Mouse (Mus musculus) heart, postnatal 36 days (tissue): Measurements from ENCODE around the gene Hoxc12. TPM values are rescaled to one million over a fixed set of nuclear protein-coding genes. Genes with fewer than 3 reads are reported as not detected.

Source experiments
- DNase-seq, 2 experiments: peaks; one replicate each; pipeline ENCODE4 v3.0.0; 2021 to 2022
- intact Hi-C: fragments of 180-260 bp; cut with DNase I; formaldehyde crosslinking; loops from one replicate; pipeline ENCODE4 v1.15.1; 2025
- total RNA-seq, 2 experiments: library from RNA; stranded (reverse); gene quantifications; 2 replicates each; pipeline ENCODE4 v1.2.3; 2021

The Hoxc12 gene
- total RNA-seq, 2 experiments from 2014 or later, result not detected

DNA sequence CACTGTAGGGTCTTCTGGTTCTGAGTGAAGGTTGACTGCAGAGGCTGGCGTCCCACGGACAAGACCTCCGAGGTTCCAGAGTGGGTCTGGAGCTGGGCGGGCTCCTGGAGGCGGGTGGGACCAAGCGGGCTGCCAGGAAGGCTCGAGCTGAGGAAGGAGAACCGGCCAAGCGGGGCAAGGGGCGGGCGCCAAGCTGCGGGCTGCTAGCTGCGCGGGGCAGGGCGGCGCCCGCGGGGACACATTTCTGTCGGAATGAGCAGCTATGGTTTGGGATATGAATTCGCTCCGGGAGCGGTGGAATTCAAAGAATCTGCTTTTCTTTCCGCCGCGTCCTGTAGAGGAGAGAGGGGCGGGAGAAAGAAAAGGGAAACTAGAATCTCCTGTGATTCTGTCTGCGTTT, 1.7 kb upstream of the Hoxc12 start:
- no peak for DNase-seq
- intact Hi-C loops, result no loop called here

DNA sequence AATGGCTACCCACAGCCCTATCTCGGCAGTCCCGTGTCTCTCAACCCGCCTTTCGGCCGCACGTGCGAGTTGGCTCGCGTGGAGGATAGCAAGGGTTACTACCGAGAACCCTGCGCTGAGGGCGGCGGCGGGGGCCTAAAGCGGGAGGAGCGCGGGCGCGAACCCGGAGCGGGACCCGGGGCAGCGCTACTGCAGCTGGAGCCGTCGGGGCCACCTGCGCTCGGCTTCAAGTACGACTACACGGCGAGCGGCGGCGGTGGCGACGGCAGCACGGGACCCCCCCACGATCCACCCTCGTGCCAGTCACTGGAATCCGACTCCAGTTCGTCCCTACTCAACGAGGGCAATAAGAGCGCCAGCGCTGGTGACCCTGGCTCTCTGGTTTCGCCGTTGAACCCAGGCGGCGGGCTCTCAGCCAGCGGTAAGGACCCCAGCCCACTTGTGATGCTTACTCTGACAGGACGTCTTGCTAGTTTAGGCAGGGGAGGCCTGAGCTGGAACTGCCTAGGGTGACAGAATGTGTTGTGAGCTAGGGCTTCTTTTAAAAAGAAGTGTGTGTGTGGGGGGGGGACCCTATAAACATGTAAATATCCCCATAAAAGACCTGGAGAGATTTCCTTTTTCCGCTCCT, 594 bp downstream of the Hoxc12 start:
- intact Hi-C loops, result no loop called here
- DNase-seq, result no peak

DNA sequence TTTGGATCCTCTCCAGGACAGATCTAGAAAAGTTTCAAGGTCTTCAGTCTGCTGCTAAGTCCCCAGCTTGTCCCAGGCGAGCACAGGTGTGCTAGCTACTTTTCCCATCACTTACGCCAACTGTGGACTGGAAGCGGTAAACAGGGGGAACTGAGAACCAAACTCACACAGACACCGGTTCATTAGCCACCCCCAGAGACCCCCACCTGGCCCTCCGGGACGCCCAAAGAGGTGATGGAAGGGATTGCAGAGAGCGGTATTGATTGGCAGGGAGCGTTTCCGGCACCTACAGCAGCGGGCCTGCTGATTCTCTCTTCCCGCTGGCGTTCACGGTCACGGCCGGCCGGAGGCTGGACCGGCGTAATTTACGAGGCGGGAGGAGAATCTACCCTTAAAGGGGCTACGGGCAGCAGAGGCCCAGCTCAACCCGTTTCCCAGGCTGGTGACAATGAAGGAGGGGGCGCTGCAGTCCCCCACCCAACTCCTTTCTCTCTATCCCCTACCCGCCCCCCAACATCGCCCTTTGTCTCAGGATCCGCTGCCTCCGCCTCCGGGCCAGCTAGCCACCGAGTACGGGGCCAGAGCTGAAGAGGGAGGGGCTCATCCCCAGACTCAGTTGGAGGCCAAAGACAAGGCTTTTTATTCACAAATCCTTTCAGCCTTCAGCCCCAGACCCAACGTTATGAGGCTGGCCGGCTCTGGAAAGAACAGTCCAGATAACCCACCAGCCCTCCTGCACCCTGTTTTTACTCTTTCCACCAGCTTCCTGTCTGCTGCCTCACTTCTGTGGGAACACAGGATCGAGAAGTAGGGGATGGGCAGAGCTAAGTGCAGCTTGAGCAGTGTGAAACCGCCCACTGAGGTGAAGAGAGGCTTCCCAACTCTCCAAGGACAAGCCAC, 2.9 kb downstream of the Hoxc12 start:
- DNase-seq, result no peak
- intact Hi-C loops, result no loop called here

DNA sequence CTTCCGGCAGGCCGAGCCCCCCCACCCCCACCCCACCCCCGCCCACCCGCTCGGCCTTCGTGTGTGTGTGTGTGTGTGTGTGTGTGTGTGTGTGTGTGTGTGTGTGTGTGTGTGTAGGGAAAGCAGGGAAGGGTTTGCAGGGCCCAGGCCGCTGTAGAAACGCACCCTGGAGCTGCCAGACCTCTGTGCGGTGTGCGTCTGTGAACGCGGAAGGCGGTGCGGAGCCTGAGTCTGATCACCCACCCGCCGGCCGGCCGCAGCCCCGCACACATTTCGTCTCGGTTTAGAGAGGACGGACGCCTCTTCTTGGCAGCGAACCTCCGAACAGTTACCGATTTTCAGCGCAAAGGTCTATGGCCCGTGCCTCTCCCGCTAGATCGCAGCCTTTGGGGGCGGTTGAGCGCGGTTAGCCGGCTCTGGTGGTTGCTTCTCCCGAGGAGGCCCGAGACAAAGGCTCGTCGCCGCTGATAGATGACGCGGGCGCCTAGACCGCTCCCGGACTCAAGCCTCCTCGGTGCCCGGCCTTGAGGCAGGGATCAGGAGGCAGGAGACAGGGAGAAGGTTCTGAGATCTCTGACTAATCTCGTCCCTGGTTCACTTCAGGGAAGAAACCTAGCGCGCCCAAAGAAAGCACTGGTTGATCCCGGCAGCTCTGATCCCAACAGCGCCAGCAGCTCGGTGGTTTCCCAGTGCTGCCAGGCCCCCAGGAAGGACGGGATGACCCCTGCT, 6.3 kb downstream of the Hoxc12 start:
- no peak for DNase-seq

DNA sequence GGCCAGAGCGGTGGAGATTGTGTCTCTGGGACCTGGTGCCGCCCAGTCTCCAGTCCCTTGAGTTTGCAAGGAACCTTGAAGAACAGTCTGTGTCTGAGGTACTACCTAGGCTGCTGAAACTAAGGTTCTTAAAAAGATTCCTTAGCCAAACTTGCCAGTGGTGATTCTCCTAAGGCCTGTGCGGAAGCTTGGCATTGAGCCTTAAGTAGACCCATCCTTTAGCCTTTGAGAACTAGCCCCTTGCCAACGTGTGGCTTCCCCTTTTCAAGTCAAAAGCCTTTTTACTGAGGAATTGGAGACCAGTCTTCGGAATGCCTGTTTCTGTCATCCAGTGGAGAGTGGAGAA, 6.9 kb downstream of the Hoxc12 start:
- DNase-seq, result no peak
- intact Hi-C loops, result no loop called here

More for the DNA sequence above, 6.3 kb downstream of the Hoxc12 start:
- intact Hi-C loops, result no loop called here

DNA sequence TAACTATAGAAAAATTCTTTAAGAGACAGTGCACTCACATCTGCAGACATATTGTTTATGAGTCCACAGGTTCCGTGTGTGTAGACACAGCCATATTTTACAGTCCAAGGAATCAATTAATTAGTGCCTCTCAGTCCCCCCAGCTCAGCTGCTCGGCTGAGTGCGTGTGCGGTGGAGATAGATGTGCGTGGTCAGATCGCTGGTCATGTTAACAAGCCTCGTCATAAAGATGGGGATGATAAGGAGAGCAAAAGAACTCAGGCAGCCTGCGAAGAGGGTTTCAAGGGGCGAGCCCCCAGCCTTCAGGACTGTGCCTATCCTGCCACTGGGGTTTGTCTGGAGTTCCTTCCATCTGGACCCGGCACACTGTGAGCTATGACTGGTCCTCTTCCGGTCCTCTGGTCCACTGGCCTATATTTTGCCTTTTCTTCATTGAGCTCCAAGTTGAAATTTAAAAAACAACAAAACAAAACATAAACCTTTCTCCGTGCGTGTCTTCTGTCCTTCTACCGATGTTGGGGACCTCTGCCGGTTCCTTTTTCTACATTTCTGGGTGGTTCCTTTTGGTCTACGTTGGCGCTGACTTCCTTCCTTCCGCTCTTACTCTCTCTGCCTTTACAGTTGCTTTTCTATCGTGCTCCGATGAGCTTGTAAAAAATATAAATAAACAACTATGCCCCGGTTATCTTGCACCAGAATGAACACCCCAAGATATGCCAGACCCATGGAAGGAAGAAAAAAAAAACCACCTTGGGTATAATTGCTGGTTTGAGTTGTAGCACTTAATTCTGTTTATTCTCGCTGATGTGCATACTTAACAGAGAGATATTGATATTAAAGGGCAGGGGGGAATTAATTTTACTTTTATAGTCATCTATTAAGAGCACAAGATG, 8.9 kb downstream of the Hoxc12 start:
- no peak for DNase-seq
- intact Hi-C loops, result no loop called here

DNA sequence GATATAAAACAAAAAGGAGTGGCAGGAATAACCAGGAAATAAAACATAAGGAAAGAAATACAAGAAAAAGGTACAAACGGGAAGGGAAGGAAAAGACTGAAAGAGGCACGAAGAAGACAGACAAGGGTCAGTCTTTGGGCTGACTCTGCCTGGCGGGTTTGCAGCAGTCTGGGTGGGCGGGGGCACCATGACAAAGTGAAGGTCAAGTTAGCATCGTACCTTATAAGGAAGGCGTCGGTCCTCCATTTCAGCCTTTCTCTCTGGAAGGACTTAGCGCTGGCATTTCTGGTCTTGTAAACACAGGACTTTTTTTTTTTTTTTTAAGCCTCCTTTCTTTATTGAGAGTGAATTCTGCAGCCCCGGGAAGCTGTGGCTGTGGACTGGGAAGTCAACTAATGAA, 10.7 kb downstream of the Hoxc12 start:
- no peak for DNase-seq
- intact Hi-C loops, result no loop called here

DNA sequence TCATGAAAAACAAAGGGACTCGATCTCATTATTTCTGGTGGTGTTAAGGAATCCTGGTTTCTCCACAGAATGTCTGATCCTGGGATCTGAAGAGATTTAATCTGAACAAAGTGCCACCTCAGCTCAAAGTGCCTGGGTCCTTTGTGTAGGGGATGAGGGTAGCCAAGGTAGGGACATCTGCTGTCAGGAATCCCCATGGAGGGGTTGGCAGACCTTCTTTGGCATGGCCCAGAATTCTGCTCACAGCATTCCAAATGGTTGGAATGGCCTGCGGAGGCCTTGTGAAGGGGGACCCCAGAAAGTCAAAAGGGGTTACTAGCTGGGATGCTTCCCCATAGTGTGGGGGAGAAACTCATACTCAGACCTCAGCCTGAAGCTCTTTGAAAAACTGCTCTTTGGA, 12.3 kb downstream of the Hoxc12 start:
- intact Hi-C loops, result no loop called here
- DNase-seq, result no peak

DNA sequence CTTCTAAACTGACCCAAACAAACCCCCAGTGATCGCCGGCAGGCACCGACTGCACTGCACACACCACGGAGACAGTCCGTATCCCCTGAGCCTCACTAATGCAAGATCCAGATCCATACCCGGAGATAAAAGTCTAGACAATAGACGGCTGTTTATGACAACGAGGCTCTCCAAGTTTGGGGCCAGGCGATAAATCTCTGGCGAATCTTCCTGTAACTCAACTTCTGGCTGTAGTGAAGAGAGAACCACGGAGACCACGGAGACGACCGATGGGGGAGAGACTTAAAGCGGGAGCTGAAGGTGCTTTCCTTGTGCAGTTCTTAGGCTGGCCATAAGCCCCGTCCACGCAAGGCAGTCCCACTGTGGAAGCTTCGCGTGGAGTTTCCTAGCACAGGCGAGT, 13.1 kb downstream of the Hoxc12 start:
- intact Hi-C loops, result no loop called here
- no peak for DNase-seq

DNA sequence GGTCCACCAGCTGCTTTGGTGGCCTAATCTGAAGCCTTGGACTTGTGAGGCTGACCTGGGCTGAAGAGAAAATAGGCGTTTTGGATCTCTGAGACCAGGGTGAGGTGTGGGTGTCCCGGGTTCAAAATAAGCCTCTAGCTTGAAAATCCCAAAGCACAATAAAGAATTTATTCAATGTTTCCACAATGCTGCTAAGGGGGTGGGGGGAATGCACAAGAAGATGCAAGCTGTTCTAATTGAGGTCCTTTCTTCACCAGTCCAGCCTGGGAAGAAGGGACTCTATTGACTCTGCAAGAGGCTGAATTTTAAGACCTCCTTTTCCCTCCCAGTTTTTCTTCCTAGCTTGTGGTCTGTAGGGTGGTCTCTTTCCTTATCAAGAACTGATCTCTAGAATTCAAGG, 14.3 kb downstream of the Hoxc12 start:
- intact Hi-C loops, result no loop called here
- DNase-seq, result no peak

DNA sequence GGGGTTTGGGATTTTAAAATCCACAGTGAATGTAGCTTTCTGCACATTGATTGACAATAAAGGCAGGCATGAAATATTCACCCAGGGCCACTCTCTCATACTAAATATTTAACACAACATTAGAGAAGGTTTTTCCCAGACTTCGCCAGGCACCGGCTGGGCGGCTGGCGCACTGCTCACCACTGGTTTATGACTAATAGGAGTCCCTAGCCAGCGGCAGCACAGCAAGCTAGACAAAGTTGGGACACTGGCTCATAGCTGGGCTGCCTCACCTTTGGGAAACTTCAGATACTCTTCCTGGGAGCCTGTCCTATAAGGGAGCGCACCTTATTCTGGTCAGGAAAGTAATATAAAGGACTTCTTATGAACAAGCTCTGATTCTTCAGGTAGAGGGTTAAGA, 17.0 kb downstream of the Hoxc12 start:
- intact Hi-C loops, result no loop called here
- no peak for DNase-seq

DNA sequence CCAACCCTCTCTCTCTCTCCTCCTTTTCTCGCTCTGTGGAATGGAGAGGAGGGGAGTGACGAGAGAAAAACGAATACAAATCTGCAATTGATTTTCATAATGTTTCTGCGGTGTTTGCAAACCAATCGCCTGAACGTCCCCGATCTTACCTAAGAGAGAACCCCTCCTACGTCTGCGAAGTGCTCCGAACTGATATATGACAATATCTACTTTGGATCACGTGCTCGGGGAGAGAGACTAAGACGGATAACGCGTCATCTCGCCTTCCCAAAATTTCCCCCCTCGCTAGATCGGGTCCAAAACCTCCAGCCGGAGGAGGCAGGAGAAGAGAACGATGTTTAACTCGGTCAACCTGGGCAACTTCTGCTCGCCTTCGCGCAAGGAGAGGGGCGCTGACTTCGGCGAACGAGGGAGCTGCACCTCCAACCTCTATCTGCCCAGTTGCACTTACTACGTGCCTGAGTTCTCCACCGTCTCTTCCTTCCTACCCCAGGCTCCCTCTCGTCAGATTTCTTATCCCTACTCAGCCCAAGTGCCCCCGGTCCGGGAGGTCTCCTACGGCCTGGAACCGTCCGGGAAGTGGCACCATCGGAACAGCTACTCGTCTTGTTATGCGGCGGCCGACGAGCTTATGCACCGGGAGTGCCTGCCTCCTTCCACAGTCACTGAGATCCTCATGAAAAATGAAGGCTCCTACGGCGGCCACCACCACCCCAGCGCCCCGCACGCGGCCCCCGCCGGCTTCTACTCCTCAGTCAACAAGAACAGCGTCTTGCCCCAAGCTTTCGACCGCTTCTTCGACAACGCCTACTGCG, 17.8 kb downstream of the Hoxc12 start, which contains the start of gene Hoxc11:
Hoxc11 (plus strand) TSS at position 236 of the 815 bp plus-strand sequence.
- intact Hi-C loops, result no loop called here
- no peak for DNase-seq

DNA sequence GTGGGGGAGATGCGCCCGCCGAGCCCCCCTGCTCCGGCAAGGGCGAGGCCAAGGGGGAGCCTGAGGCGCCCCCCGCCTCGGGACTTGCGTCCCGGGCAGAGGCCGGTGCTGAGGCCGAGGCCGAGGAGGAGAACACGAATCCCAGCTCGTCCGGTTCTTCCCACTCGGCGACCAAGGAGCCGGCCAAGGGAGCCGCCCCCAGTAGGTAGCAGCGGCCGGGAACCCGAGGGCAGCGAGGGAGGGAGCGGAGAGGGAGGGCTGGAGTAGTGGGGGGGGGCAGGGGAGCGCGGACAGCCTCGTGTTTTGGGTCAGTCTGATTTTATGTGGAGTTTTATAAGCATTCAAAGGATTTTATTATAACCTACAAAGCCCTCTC, 18.4 kb downstream of the Hoxc12 start:
- intact Hi-C loops, result no loop called here
- DNase-seq, result no peak

DNA sequence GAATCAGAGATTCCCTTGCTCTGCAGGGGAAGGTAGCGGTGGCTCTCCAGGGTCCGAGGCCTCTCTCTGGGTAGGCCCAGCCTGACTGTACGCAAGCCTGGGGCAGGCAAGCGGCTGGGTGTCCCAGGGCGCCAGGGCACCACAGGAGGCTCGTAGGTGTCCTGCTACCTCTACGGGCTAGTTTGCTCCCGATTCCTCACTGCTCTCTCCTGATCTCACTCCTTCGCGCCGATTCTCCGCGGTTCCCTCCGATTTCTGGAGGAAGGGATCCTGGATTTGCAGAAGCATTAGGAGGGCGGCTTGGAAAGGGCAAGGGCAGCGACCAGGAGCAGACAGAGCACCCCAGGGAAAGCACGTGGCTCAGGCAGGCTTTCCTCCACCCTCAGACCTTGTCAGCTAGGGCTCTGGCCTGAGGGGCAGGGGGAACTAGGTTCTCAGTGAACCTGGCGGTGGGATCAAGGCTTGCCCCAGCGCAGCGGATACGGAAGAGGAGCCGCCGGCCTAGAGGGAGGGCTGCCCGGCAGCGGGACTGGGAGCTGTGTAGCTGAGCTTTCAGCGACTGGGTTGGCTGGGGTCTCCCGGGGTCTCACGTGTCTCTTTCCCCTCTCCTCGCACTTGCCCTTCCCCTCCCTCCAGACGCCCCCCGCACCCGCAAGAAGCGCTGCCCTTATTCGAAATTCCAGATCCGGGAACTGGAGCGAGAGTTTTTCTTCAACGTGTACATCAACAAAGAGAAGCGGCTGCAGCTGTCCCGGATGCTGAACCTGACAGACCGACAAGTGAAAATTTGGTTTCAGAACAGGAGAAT, 19.5 kb downstream of the Hoxc12 start:
- intact Hi-C loops, result no loop called here
- DNase-seq, result no peak

DNA sequence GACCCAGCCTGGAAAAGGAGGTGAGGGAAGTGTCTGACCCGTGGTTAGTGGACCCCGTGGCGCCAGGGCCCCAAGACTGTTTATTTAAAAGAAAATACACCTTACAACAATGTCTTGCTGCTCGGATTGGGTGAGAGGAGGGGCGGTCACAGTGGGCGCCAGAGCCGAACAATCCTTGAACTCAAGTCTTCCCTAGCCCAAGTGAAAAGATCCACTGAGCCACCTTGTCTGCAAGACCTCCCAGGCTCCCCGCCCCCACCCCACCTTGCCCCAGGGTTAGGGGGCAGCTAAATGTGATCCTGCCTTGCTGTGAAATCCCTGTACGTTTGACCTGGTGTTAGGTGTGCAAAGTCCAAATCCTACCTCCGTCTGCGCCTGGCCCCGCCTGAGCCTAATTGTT, 20.3 kb downstream of the Hoxc12 start:
- no peak for DNase-seq

DNA sequence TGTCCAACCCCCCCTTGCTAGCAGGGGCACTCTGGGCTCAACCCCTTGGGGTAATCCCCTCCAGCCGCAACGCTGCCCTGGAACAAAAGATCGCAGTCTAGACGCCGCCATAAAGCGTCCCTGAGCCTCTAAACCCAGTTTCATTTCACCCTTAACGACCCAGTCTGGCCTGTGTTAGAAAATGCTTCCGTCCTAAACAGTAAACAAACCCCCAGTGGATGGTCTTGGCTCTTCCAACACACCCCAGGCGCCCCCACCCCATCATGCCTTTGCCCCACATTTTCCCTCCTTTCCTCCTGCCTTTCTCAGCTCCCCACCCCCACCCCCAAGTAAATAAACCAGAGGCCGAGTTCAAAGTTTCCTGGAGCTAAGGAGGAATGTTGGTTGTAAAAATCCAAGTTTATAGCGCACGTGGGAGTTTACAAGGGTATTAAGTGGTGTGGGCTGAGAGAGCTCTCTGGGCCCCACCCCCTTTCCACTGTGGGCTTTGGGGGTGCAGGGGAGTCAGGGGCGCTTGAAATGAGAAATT, 23.2 kb downstream of the Hoxc12 start:
- no peak for DNase-seq
- intact Hi-C loops, result loop anchor here (5.0 to 10.0 kb wide), 2 partner anchors 53 to 265 kb away; no protein-coding TSS in a partner anchor

More for the DNA sequence above, 20.3 kb downstream of the Hoxc12 start:
- intact Hi-C loops, result no loop called here

DNA sequence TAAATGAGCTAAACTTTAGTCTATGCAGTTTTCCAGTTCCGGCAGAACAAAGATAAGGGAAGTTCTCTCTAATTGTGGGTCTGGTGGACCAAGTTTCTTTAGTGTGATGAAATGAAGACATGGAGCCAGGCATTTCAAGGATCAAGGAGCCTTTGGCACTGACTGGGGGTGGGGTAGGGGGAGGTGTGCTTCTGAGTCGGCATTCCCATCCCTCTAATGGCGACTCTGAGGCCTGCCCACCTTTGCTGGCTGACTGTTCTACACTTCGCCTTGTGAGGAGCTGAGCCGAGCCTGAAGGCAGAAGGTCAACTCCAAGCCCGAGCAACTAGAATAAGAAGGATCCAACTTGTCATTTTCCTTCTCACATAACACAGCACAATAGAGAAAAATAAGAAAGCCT, 25.2 kb downstream of the Hoxc12 start:
- intact Hi-C loops, result loop anchor here (5.0 to 10.0 kb wide), 2 partner anchors 51 to 267 kb away; no protein-coding TSS in a partner anchor
- DNase-seq, result no peak

DNA sequence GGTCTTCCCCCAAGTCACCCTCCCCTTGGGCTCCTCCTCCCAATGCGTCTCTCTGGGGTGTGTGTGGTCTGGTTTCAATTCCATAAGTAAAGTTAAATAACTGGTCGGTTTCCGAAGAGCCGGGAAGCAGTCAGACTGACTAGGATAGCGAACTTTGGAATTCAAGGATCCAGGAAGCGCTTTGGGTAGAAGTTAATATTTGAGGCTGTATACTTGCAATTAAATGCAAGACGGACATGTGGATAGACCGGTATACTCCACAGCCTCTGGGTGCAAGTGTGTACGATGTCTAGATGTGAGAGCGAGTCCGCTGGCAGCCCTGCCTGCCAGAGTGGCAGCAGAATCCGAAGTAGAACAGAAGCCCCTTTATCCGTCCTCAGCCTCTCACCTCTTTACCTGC, 25.9 kb downstream of the Hoxc12 start:
- intact Hi-C loops, result loop anchor here (5.0 to 10.0 kb wide), 2 partner anchors 50 to 268 kb away; no protein-coding TSS in a partner anchor
- DNase-seq, result no peak
